Mouse (Mus musculus): ENCODE data around the gene Itga4.

The Itga4 gene

GRCm38 (mm10) chr2:79266480-79266879 lies 11.3 kb downstream of the Itga4 start:
- DNase-seq (ENCODE audit: low spot score), result no peak

- DNase-seq (ENCODE audit: low spot score), result no peak
These were observed 12.0 kb downstream of the Itga4 start for GRCm38 (mm10) chr2:79267181-79267580.

GRCm38 (mm10) chr2:79268863-79269262 lies 13.6 kb downstream of the Itga4 start:
- DNase-seq (ENCODE audit: low spot score), result no peak

- no peak for DNase-seq (ENCODE audit: low spot score)
These were observed 14.9 kb downstream of the Itga4 start for GRCm38 (mm10) chr2:79270034-79270535.

GRCm38 (mm10) chr2:79271838-79272237 lies 16.6 kb downstream of the Itga4 start:
- DNase-seq (ENCODE audit: low spot score), result no peak

GRCm38 (mm10) chr2:79278581-79278980 lies 23.4 kb downstream of the Itga4 start:
- DNase-seq (ENCODE audit: low spot score), result no peak

GRCm38 (mm10) chr2:79284206-79284605 lies 29.0 kb downstream of the Itga4 start:
- no peak for DNase-seq (ENCODE audit: low spot score)

- no peak for DNase-seq (ENCODE audit: low spot score)
These were observed 34.9 kb downstream of the Itga4 start for GRCm38 (mm10) chr2:79290149-79290548.

GRCm38 (mm10) chr2:79291922-79292321 lies 36.7 kb downstream of the Itga4 start:
- DNase-seq (ENCODE audit: low spot score), result no peak

GRCm38 (mm10) chr2:79292431-79292830 lies 37.2 kb downstream of the Itga4 start:
- no peak for DNase-seq (ENCODE audit: low spot score)

- no peak for DNase-seq (ENCODE audit: low spot score)
These were observed 47.2 kb downstream of the Itga4 start for GRCm38 (mm10) chr2:79302398-79302797.

- no peak for DNase-seq (ENCODE audit: low spot score)
These were observed 52.3 kb downstream of the Itga4 start for GRCm38 (mm10) chr2:79307549-79307948.

- DNase-seq (ENCODE audit: low spot score), result no peak
These were observed 54.4 kb downstream of the Itga4 start for GRCm38 (mm10) chr2:79309454-79310118.

GRCm38 (mm10) chr2:79312499-79312898 lies 57.3 kb downstream of the Itga4 start:
- DNase-seq (ENCODE audit: low spot score), result no peak

- DNase-seq (ENCODE audit: low spot score), result no peak
These were observed 59.9 kb downstream of the Itga4 start for GRCm38 (mm10) chr2:79315108-79315507.

- DNase-seq (ENCODE audit: low spot score), result no peak
These were observed 61.1 kb downstream of the Itga4 start for GRCm38 (mm10) chr2:79316182-79316880.

- no peak for DNase-seq (ENCODE audit: low spot score)
These were observed 72.9 kb downstream of the Itga4 start for GRCm38 (mm10) chr2:79328079-79328478.

GRCm38 (mm10) chr2:79334661-79335060 lies 79.4 kb downstream of the Itga4 start:
- DNase-seq (ENCODE audit: low spot score), result no peak

GRCm38 (mm10) chr2:79336141-79336540 lies 80.9 kb downstream of the Itga4 start:
- no peak for DNase-seq (ENCODE audit: low spot score)

GRCm38 (mm10) chr2:79339003-79339402 lies 83.8 kb downstream of the Itga4 start:
- no peak for DNase-seq (ENCODE audit: low spot score)

- DNase-seq (ENCODE audit: low spot score), result no peak
These were observed 87.9 kb downstream of the Itga4 start for GRCm38 (mm10) chr2:79343115-79343514.

GRCm38 (mm10) chr2:79351179-79352099 lies 96.2 kb downstream of the Itga4 start:
- DNase-seq (ENCODE audit: low spot score), result no peak

Measured in ovary, postnatal 10 days (tissue).